Mouse (Mus musculus): ENCODE results near the gene Aftph.

DNA sequence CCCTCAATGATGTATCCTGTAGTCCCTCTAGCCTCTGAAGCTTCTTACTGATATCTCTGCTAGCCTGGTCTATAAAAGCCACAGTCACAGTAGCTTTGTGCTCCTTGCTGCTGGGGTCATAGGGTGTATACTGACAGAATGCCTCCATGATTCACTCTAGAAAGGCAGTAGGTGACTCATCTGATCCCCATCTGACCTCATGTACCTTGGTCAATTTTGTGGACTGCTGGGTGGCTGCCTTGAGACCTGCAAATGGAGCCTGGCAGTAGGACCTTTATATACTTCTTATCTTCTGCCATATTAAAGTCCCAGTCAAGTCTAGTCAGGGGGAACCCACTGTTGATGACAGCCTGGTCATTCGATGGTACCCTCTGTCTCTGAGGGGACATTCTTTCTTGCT, 42.1 kb upstream of the Aftph start:
- TF ChIP-seq CTCF (IDR thresholded peaks at IDR 0.05; ENCODE audit: control insufficient read depth, insufficient read depth, insufficient read length) (no peak), MYOG (IDR thresholded peaks at IDR 0.05; ENCODE audit: control insufficient read depth, extremely low read depth, insufficient read length) (no peak), USF1 (IDR thresholded peaks at IDR 0.05; ENCODE audit: low read depth) (no peak), MYOD1 (IDR thresholded peaks at IDR 0.05; ENCODE audit: control insufficient read depth, insufficient read length, low read depth) (no peak), MAX (IDR thresholded peaks at IDR 0.05) (no peak), CEBPB (IDR thresholded peaks at IDR 0.05; ENCODE audit: low read depth) (no peak)
